Mouse (Mus musculus) liver, adult 2 months (tissue): Measurements from ENCODE around the gene Zbtb20.

Experiments used
- CTCF ChIP-seq: fragments of 200-500 bp; IDR thresholded peaks from 2 replicates; pipeline ENCODE4 v1.5.1; 2011; ENCODE audit warnings: low read depth, low read length, control low read depth
- POLR2A ChIP-seq: fragments of 200-500 bp; IDR thresholded peaks from 2 replicates; pipeline ENCODE4 v1.6.1; 2011; ENCODE audit warnings: low read length, control low read depth; ENCODE audit not compliant: insufficient read depth; ENCODE audit errors: extremely low read depth

DNA sequence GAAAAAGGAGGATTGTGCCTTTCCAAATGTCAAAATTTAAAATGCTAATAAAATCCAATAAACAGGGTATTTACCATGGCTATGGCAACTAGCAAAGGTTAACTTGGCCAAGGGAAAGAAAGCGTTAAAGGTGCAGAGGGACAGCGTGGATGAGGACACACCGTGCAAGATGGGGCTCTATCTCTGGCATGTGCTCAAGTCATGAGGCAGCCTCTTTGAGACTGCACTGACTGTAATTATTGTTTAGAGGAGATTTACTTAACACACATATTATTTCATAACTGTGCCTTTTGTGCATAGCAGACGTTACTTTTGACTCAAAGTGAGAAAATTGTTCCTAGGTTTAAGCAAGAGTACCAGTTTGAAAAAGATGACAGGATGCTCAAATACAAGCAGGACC lies 554.3 kb downstream of the Zbtb20 start:
- TF ChIP-seq CTCF = no peak
- TF ChIP-seq POLR2A = no peak
